Mouse (Mus musculus): ENCODE measurements around the gene Phc1. TPM values are rescaled to one million over a fixed set of nuclear protein-coding genes. Genes with fewer than 3 reads are reported as not detected.

Gene Phc1
- polyA plus RNA-seq, 1 experiment from 2014 or later: 26.6 TPM

- no peaks in the 10 kb centered on the region for H3K27me3 ChIP-seq (ENCODE audit: low read depth, poor library complexity, severe bottlenecking)
- DNase-seq (ENCODE audit: low spot score): no peak
- 46% methylated on average over 1 of the region's 1 CpGs for WGBS
Measured at GRCm38 (mm10) chr6:122288263-122288662, 52.1 kb downstream of the Phc1 start.

GRCm38 (mm10) chr6:122284823-122285222 is 55.5 kb downstream of the Phc1 start:
- no peak for DNase-seq (ENCODE audit: low spot score)
- H3K27ac ChIP-seq (replicated peaks): no peak overlapping the region
- no peak overlapping the region for H3K4me3 ChIP-seq
- no peaks in the 10 kb centered on the region for H3K4me1 ChIP-seq
- H3K36me3 ChIP-seq: no peaks in the 10 kb centered on the region
- no peaks in the 10 kb centered on the region for H3K27me3 ChIP-seq (ENCODE audit: low read depth, poor library complexity, severe bottlenecking)
- H3K9me3 ChIP-seq (replicated peaks): no peaks in the 10 kb centered on the region
- WGBS: 88% methylated on average over 1 of the region's 1 CpGs

More at GRCm38 (mm10) chr6:122288263-122288662, 52.1 kb downstream of the Phc1 start:
- Histone ChIP-seq H3K4me3 (no peak overlapping the region), H3K27ac (replicated peaks) (no peak overlapping the region), H3K9me3 (replicated peaks) (no peaks in the 10 kb centered on the region), H3K4me1 (no peaks in the 10 kb centered on the region), H3K36me3 (no peaks in the 10 kb centered on the region)

DNA sequence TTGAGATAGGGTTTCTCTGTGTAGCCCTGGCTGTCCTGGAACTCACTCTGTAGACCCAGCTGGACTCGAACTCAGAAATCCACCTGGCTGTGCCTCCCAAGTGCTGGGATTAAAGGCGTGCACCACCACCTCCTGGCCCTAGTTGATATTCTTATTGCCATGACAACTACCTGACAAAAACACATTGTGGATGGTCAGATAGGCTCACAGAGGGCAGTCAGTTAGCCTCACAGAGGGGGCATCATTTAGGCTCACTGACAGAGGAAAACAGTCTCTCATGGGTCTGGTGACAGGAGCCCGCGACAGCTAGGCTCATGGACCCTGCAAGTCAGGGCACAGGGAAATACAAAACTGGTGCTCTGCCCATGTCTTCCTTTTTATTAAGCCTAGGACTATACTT is 56.1 kb downstream of the Phc1 start:
- H3K36me3 ChIP-seq: no peaks in the 10 kb centered on the region
- H3K9me3 ChIP-seq (replicated peaks): no peaks in the 10 kb centered on the region
- H3K27me3 ChIP-seq (ENCODE audit: low read depth, poor library complexity, severe bottlenecking): no peaks in the 10 kb centered on the region
- DNase-seq (ENCODE audit: low spot score): no peak
- H3K4me1 ChIP-seq: no peaks in the 10 kb centered on the region
- no peak overlapping the region for H3K27ac ChIP-seq (replicated peaks)
- no peak overlapping the region for H3K4me3 ChIP-seq
- WGBS: 90% methylated on average over 4 of the region's 4 CpGs

DNA sequence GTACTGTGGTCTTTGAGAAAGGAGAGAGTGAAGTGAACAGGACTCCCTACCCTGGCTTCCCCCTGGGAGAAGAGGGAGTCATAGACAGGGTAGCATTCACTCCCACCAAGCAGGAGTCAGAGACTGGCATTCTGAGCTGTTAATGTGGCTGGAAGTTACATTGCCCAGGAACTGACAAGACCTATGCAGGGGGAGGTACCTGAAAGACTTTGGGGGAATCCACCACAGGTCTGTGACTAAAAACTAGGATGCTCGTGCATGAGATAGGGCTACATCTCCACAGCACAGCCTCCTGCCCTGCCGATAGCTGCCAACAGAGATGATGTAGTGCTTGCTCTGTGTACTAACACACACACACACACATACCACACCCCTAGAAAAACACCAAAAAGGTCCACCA is 56.9 kb downstream of the Phc1 start:
- Histone ChIP-seq H3K4me3 (no peak overlapping the region), H3K27me3 (ENCODE audit: low read depth, poor library complexity, severe bottlenecking) (no peaks in the 10 kb centered on the region), H3K4me1 (no peaks in the 10 kb centered on the region), H3K9me3 (replicated peaks) (no peaks in the 10 kb centered on the region), H3K36me3 (no peaks in the 10 kb centered on the region), H3K27ac (replicated peaks) (no peak overlapping the region)
- DNase-seq (ENCODE audit: low spot score): no peak
- 87% methylated on average over 2 of the region's 2 CpGs for WGBS

DNA sequence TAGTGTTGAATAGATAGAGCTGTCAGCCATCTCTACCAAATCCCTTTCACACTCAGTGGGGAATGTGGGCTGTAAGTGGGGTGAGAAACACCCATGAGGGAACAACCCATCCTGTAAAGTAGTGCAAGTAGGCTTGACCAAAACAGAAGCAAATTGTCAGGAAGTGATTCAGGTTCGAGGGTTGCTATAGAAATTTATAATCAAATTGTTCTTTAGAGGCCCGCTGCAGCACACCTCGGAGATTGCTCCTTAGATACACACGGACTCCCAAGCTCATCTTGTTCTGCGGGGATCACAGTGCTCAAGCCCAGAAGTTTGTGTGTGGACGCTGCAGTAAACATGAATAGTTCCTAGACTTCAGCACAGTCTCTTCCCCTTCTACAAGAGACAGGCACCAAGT is 57.6 kb downstream of the Phc1 start, which contains the start of gene Klrg1:
Gene Klrg1, minus strand, starts transcription at position 101 of the 400 bp plus-strand sequence.
- Histone ChIP-seq H3K27ac (replicated peaks) (no peak within 1 kb of the TSS), H3K4me1 (no peaks in the 10 kb centered on the region), H3K27me3 (ENCODE audit: low read depth, poor library complexity, severe bottlenecking) (no peaks in the 10 kb centered on the region), H3K4me3 (no peak within 1 kb of the TSS), H3K36me3 (no peaks in the 10 kb centered on the region), H3K9me3 (replicated peaks) (no peaks in the 10 kb centered on the region)
- WGBS: 88% methylated on average over 6 of the region's 6 CpGs
- DNase-seq (ENCODE audit: low spot score): no peak

DNA sequence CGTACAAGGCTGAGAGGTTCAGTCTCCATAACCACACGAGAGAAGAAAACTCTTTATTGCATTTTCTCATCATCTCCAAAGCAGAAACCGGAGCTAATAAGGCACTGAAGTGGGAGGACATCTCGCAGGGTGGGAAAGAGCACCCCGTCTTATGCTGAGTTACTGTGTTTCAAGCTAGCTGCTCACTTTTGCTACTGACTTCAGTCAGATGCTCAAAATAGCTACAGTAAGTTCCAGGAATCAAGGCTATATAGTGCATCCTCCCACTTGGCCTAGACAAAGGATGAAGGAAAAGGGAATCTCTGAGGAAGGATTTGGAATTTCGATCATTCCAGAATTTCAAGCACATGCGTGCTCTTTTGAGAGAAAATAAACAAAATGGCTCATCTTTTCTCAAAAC is 63.8 kb downstream of the Phc1 start:
- Histone ChIP-seq H3K4me3 (no peak overlapping the region), H3K4me1 (no peaks in the 10 kb centered on the region), H3K27ac (replicated peaks) (no peak overlapping the region), H3K36me3 (no peaks in the 10 kb centered on the region), H3K27me3 (ENCODE audit: low read depth, poor library complexity, severe bottlenecking) (no peaks in the 10 kb centered on the region), H3K9me3 (replicated peaks) (no peaks in the 10 kb centered on the region)
- WGBS: 85% methylated on average over 7 of the region's 7 CpGs
- DNase-seq (ENCODE audit: low spot score): no peak

GRCm38 (mm10) chr6:122274546-122274945 is 65.8 kb downstream of the Phc1 start:
- 68% methylated on average over 5 of the region's 5 CpGs for WGBS
- Histone ChIP-seq H3K4me1 (no peaks in the 10 kb centered on the region), H3K27ac (replicated peaks) (no peak overlapping the region), H3K9me3 (replicated peaks) (no peaks in the 10 kb centered on the region), H3K36me3 (no peaks in the 10 kb centered on the region), H3K27me3 (ENCODE audit: low read depth, poor library complexity, severe bottlenecking) (no peaks in the 10 kb centered on the region), H3K4me3 (no peak overlapping the region)
- DNase-seq (ENCODE audit: low spot score): no peak

GRCm38 (mm10) chr6:122270152-122270551 is 70.2 kb downstream of the Phc1 start:
- no peak for DNase-seq (ENCODE audit: low spot score)
- 87% methylated on average over 11 of the region's 11 CpGs for WGBS
- Histone ChIP-seq H3K27ac (replicated peaks) (no peak overlapping the region), H3K9me3 (replicated peaks) (no peaks in the 10 kb centered on the region), H3K27me3 (ENCODE audit: low read depth, poor library complexity, severe bottlenecking) (no peaks in the 10 kb centered on the region), H3K4me1 (no peaks in the 10 kb centered on the region), H3K36me3 (no peaks in the 10 kb centered on the region), H3K4me3 (no peak overlapping the region)

DNA sequence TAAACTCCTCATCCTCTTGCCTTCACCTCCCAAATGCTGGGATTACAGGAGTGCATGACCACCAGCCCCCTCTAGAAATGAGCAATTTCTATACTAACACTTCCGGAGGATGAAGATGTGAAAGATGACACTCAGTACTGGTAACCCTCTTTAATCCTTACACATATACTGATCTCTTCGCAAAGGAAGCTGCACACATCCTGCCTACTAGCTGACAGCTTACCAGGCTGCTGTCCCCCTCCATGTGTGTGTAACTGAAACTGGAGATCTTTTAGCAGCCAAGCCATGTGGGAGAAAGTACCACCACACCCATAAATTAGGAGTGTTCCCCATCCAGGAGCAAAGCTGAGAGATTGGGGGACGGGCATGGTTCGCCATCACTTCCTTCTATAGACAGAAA is 71.2 kb downstream of the Phc1 start:
- H3K36me3 ChIP-seq: no peaks in the 10 kb centered on the region
- H3K27me3 ChIP-seq (ENCODE audit: low read depth, poor library complexity, severe bottlenecking): no peaks in the 10 kb centered on the region
- no peaks in the 10 kb centered on the region for H3K4me1 ChIP-seq
- no peaks in the 10 kb centered on the region for H3K9me3 ChIP-seq (replicated peaks)
- no peak for DNase-seq (ENCODE audit: low spot score)
- no peak overlapping the region for H3K27ac ChIP-seq (replicated peaks)
- 89% methylated on average over 4 of the region's 4 CpGs for WGBS
- H3K4me3 ChIP-seq: no peak overlapping the region

DNA sequence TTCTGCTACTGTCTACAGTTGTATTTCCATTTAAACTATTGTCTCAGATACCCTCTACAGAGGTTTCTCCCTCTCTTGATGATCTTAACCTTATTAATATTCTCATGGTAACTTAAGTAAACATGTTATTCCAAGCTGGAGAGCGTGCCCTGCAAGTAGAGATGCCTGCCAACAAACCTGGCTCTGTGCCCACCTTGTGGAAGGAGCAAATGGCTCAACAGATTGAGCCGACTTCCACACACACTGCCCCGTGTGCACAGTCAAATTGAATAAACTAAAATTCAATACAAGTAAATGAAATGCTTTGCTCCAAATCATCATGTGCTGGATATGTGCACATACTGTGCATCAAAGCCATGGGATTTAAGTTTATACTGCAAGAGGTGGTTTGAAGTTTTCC is 71.8 kb downstream of the Phc1 start:
- WGBS: 86% methylated on average over 3 of the region's 3 CpGs

More for the DNA sequence above, 71.8 kb downstream of the Phc1 start:
- Histone ChIP-seq H3K4me3 (no peak overlapping the region), H3K9me3 (replicated peaks) (no peaks in the 10 kb centered on the region), H3K27me3 (ENCODE audit: low read depth, poor library complexity, severe bottlenecking) (no peaks in the 10 kb centered on the region), H3K4me1 (no peaks in the 10 kb centered on the region), H3K27ac (replicated peaks) (no peak overlapping the region), H3K36me3 (no peaks in the 10 kb centered on the region)
- DNase-seq (ENCODE audit: low spot score): no peak

Other genes with a start within 250 kb of the Phc1 start
- gene Klrg1, start 57.7 kb downstream of the Phc1 start, polyA plus RNA-seq (2016; fragmentation: Nextera tagmentation; extraction: Ambion mirVana): 0.19 TPM in 1 of 2 replicates, not detected in the other
- 94.6 and 95.1 TPM in 2 replicates for gene M6pr, start 31.8 kb downstream of the Phc1 start, polyA plus RNA-seq (2016; fragmentation: Nextera tagmentation; extraction: Ambion mirVana)
- 39.1 and 54.1 TPM in 2 replicates for gene Rimklb, start 158.2 kb upstream of the Phc1 start, polyA plus RNA-seq (2016; fragmentation: Nextera tagmentation; extraction: Ambion mirVana)
- gene Mfap5, start 165.3 kb upstream of the Phc1 start, polyA plus RNA-seq (2016; fragmentation: Nextera tagmentation; extraction: Ambion mirVana): 0.72 and 0.99 TPM in 2 replicates
- not detected in 2 replicates for gene Aicda, start 213.2 kb upstream of the Phc1 start, polyA plus RNA-seq (2016; fragmentation: Nextera tagmentation; extraction: Ambion mirVana)

Measured in midbrain, embryonic 10.5 days (tissue).